Mouse (Mus musculus) c-Kit-positive CD71-positive TER-119-positive erythroid progenitor cells, embryonic 14.5 days (primary cell): ENCODE measurements around the gene Gm21721.
"Not testable (repeated sequence)": the region's sequence is repeated elsewhere in the genome, so short reads cannot be mapped to it uniquely, and the experiment has no call there.

ENCODE experiments used
- DNase-seq: peaks from one replicate; pipeline ENCODE4 v3.0.0-alpha.2; 2013; ENCODE audit warnings: low spot score

Gm21721 gene

GRCm38 (mm10) chrY:9202090-9202489 is at the start of gene Gm21721:
Gene Gm21721, minus strand, starts transcription at chrY:9202190.
- not testable (repeated sequence) for DNase-seq
